Mouse (Mus musculus) embryonic facial prominence, embryonic 12.5 days (tissue): ENCODE results near the gene Mcmbp. TPM values are rescaled to one million over a fixed set of nuclear protein-coding genes. Genes with fewer than 3 reads are reported as not detected.
"Not testable (repeated sequence)": the region's sequence is repeated elsewhere in the genome, so short reads cannot be mapped to it uniquely, and the experiment has no call there.

Source experiments
- ATAC-seq: fragments of 200-750 bp; cut with Nextera tagmentation; 2 replicates; pipeline ENCODE4 v1.8.0; 2017; ENCODE audit not compliant: insufficient number of reproducible peaks, insufficient read depth, low FRiP score, low TSS enrichment
- H3K27ac ChIP-seq: fragments of 300-500 bp; sonication (generic); 2 replicates; pipeline ENCODE4 v1.5.1; 2016; ENCODE audit warnings: mild to moderate bottlenecking
- H3K27me3 ChIP-seq: fragments of 300-500 bp; sonication (generic); 2 replicates; pipeline ENCODE4 v1.6.1; 2016; ENCODE audit warnings: mild to moderate bottlenecking, moderate library complexity
- H3K36me3 ChIP-seq: fragments of 300-500 bp; sonication (generic); 2 replicates; pipeline ENCODE4 v1.6.1; 2016; ENCODE audit warnings: mild to moderate bottlenecking
- H3K4me1 ChIP-seq: fragments of 300-500 bp; sonication (generic); 2 replicates; pipeline ENCODE4 v1.6.1; 2016
- H3K4me2 ChIP-seq: fragments of 300-500 bp; sonication (generic); replicated peaks from 2 replicates; pipeline ENCODE4 v1.6.1; 2016; ENCODE audit warnings: mild to moderate bottlenecking, moderate library complexity
- H3K4me3 ChIP-seq: fragments of 300-500 bp; sonication (generic); 2 replicates; pipeline ENCODE4 v1.5.1; 2016; ENCODE audit warnings: mild to moderate bottlenecking
- H3K9ac ChIP-seq: fragments of 300-500 bp; sonication (generic); 2 replicates; pipeline ENCODE4 v1.6.1; 2016; ENCODE audit warnings: mild to moderate bottlenecking, moderate library complexity
- H3K9me3 ChIP-seq: fragments of 300-500 bp; sonication (generic); 2 replicates; pipeline ENCODE4 v1.6.1; 2016; ENCODE audit warnings: mild to moderate bottlenecking, moderate library complexity
- WGBS: fragments of 180-500 bp; shearing (Covaris S2); methylation state at CpG from one replicate; pipeline ENCODE4 v1.1.7; 2016; 5-methylcytosine and 5-hydroxymethylcytosine counted together
- polyA plus RNA-seq: library from polyadenylated mRNA; unstranded; fragments of >200 nt; fragmentation: Nextera tagmentation; extraction: Ambion mirVana; gene quantifications from 2 replicates; pipeline ENCODE4 v1.2.1, GENCODE M21; 2016

Gene Mcmbp
- polyA plus RNA-seq, 1 experiment from 2014 or later: 80.2 TPM

GRCm38 (mm10) chr7:128717991-128718390, 22.3 kb downstream of the Mcmbp start:
- no peaks in the 10 kb centered on the region for H3K9me3 ChIP-seq
- no peaks in the 10 kb centered on the region for H3K27me3 ChIP-seq
- 68% methylated on average over 4 of the region's 4 CpGs for WGBS
- no peak overlapping the region for H3K4me2 ChIP-seq
- H3K4me3 ChIP-seq: no peak overlapping the region
- no peak overlapping the region for H3K27ac ChIP-seq
- peaks cover 83% of the 10 kb centered on the region for H3K36me3 ChIP-seq
- H3K9ac ChIP-seq: no peak overlapping the region
- ATAC-seq: no peak
- H3K4me1 ChIP-seq: no peaks in the 10 kb centered on the region

GRCm38 (mm10) chr7:128705735-128706134, 34.6 kb downstream of the Mcmbp start:
- H3K36me3 ChIP-seq: peaks cover 97% of the 10 kb centered on the region
- 26% methylated on average over 4 of the region's 4 CpGs for WGBS
- H3K4me3 ChIP-seq: no peak overlapping the region
- H3K27me3 ChIP-seq: no peaks in the 10 kb centered on the region
- no peak overlapping the region for H3K9ac ChIP-seq
- no peak overlapping the region for H3K27ac ChIP-seq
- 0 out of 2 replicates have a peak, but pooled peaks have one; percentile 41 for ATAC-seq
- H3K4me2 ChIP-seq: no peak overlapping the region
- H3K4me1 ChIP-seq: no peaks in the 10 kb centered on the region
- no peaks in the 10 kb centered on the region for H3K9me3 ChIP-seq

GRCm38 (mm10) chr7:128699959-128700358, 40.3 kb downstream of the Mcmbp start:
- H3K27me3 ChIP-seq, ATAC-seq, H3K4me2 ChIP-seq, H3K9me3 ChIP-seq, H3K9ac ChIP-seq, H3K4me1 ChIP-seq, H3K27ac ChIP-seq, H3K4me3 ChIP-seq: not testable (repeated sequence)
- WGBS: 89% methylated on average over 6 of the region's 6 CpGs
- peaks cover 74% of the 10 kb centered on the region for H3K36me3 ChIP-seq

GRCm38 (mm10) chr7:128694848-128695247, 45.4 kb downstream of the Mcmbp start:
- Histone ChIP-seq H3K4me1 (no peaks in the 10 kb centered on the region), H3K4me2 (no peak overlapping the region), H3K4me3 (no peak overlapping the region), H3K36me3 (peaks cover 45% of the 10 kb centered on the region), H3K9ac (no peak overlapping the region), H3K27ac (no peak overlapping the region), H3K9me3 (no peaks in the 10 kb centered on the region), H3K27me3 (no peaks in the 10 kb centered on the region)
- WGBS: 85% methylated on average over 10 of the region's 10 CpGs
- no peak for ATAC-seq

- Histone ChIP-seq H3K4me2 (no peak overlapping the region), H3K9me3 (peaks cover 16% of the 10 kb centered on the region), H3K36me3 (peaks cover 36% of the 10 kb centered on the region), H3K27me3 (no peaks in the 10 kb centered on the region), H3K27ac (no peak overlapping the region), H3K9ac (no peak overlapping the region), H3K4me1 (no peaks in the 10 kb centered on the region), H3K4me3 (no peak overlapping the region)
- no peak for ATAC-seq
- 91% methylated on average over 7 of the region's 7 CpGs for WGBS
Observed at GRCm38 (mm10) chr7:128692163-128692562, 48.1 kb downstream of the Mcmbp start.

GRCm38 (mm10) chr7:128690796-128691195, 49.5 kb downstream of the Mcmbp start:
- Histone ChIP-seq H3K9ac (no peak overlapping the region), H3K27ac (no peak overlapping the region), H3K9me3 (peaks cover 20% of the 10 kb centered on the region), H3K4me3 (no peak overlapping the region), H3K36me3 (peaks cover 46% of the 10 kb centered on the region), H3K4me1 (no peaks in the 10 kb centered on the region), H3K27me3 (no peaks in the 10 kb centered on the region), H3K4me2 (no peak overlapping the region)
- no peak for ATAC-seq
- WGBS: 76% methylated on average over 7 of the region's 7 CpGs

GRCm38 (mm10) chr7:128690070-128690469, 50.2 kb downstream of the Mcmbp start:
- Histone ChIP-seq H3K4me2 (no peak overlapping the region), H3K9ac (no peak overlapping the region), H3K9me3 (peaks cover 20% of the 10 kb centered on the region), H3K27me3 (no peaks in the 10 kb centered on the region), H3K36me3 (peaks cover 50% of the 10 kb centered on the region), H3K27ac (no peak overlapping the region), H3K4me3 (no peak overlapping the region), H3K4me1 (no peaks in the 10 kb centered on the region)
- 15% methylated on average over 7 of the region's 7 CpGs for WGBS
- ATAC-seq: no peak

- Histone ChIP-seq H3K36me3 (peaks cover 49% of the 10 kb centered on the region), H3K9ac (no peak overlapping the region), H3K9me3 (peaks cover 20% of the 10 kb centered on the region), H3K4me2 (no peak overlapping the region), H3K4me1 (no peaks in the 10 kb centered on the region), H3K27ac (no peak overlapping the region), H3K27me3 (no peaks in the 10 kb centered on the region), H3K4me3 (no peak overlapping the region)
- 75% methylated on average over 8 of the region's 8 CpGs for WGBS
- no peak for ATAC-seq
Observed at GRCm38 (mm10) chr7:128689347-128689746, 50.9 kb downstream of the Mcmbp start.

- Histone ChIP-seq H3K4me1 (no peaks in the 10 kb centered on the region), H3K27me3 (no peaks in the 10 kb centered on the region), H3K9me3 (peaks cover 20% of the 10 kb centered on the region), H3K9ac (no peak overlapping the region), H3K4me2 (peak overlapping the region; percentile 59), H3K36me3 (peaks cover 49% of the 10 kb centered on the region), H3K4me3 (peak overlapping the region; percentile 44), H3K27ac (no peak overlapping the region)
- peak; percentile 60 for ATAC-seq
- WGBS: 56% methylated on average over 56 of the region's 56 CpGs
Observed at GRCm38 (mm10) chr7:128687821-128688564, 52.3 kb downstream of the Mcmbp start.

- no peaks in the 10 kb centered on the region for H3K4me1 ChIP-seq
Observed at GRCm38 (mm10) chr7:128678546-128678945, 61.7 kb downstream of the Mcmbp start.

GRCm38 (mm10) chr7:128672408-128673010, 67.8 kb downstream of the Mcmbp start:
- Histone ChIP-seq H3K36me3 (no peaks in the 10 kb centered on the region), H3K4me2 (peak overlapping the region; percentile 26; the same call in 1 of the 2 replicates), H3K4me1 (peaks cover 9% of the 10 kb centered on the region), H3K27ac (no peak overlapping the region), H3K27me3 (no peaks in the 10 kb centered on the region), H3K9me3 (no peaks in the 10 kb centered on the region), H3K9ac (no peak overlapping the region), H3K4me3 (no peak overlapping the region)
- ATAC-seq: peak; percentile 67; the same call in 1 of the 2 replicates
- 7% methylated on average over 15 of the region's 15 CpGs for WGBS

More at GRCm38 (mm10) chr7:128678546-128678945, 61.7 kb downstream of the Mcmbp start:
- no peak overlapping the region for H3K4me3 ChIP-seq
- no peak overlapping the region for H3K27ac ChIP-seq
- H3K9ac ChIP-seq: no peak overlapping the region
- ATAC-seq: no peak
- no peak overlapping the region for H3K4me2 ChIP-seq
- no peaks in the 10 kb centered on the region for H3K27me3 ChIP-seq
- no peaks in the 10 kb centered on the region for H3K9me3 ChIP-seq
- peaks cover 7% of the 10 kb centered on the region; the same call in 1 of the 2 replicates for H3K36me3 ChIP-seq
- WGBS: 67% methylated on average over 3 of the region's 3 CpGs

- no peak overlapping the region for H3K4me3 ChIP-seq
- no peak for ATAC-seq
- no peaks in the 10 kb centered on the region for H3K36me3 ChIP-seq
- H3K27ac ChIP-seq: no peak overlapping the region
- H3K9ac ChIP-seq: no peak overlapping the region
- WGBS: 20% methylated on average over 8 of the region's 8 CpGs
- no peaks in the 10 kb centered on the region for H3K27me3 ChIP-seq
- H3K4me2 ChIP-seq: peak overlapping the region; percentile 26; the same call in 1 of the 2 replicates
- peaks cover 9% of the 10 kb centered on the region for H3K4me1 ChIP-seq
- no peaks in the 10 kb centered on the region for H3K9me3 ChIP-seq
Observed at GRCm38 (mm10) chr7:128671952-128672351, 68.3 kb downstream of the Mcmbp start.
